Mouse (Mus musculus) heart, adult 9 months (tissue): ENCODE results near the gene Tmem135.

ENCODE experiments used
- DNase-seq, 2 experiments: peaks; one replicate each; pipeline ENCODE4 v3.0.0; 2022; ENCODE audit warnings: low spot score in 2 of 2

The Tmem135 gene

GRCm38 (mm10) chr7:89418127-89418653, 14.2 kb upstream of the Tmem135 start:
- no peak for DNase-seq

- DNase-seq = no peak
Measured at GRCm38 (mm10) chr7:89417707-89418106, 13.7 kb upstream of the Tmem135 start.

GRCm38 (mm10) chr7:89416027-89416426, 12.0 kb upstream of the Tmem135 start:
- DNase-seq = no peak

GRCm38 (mm10) chr7:89412094-89412493, 8.1 kb upstream of the Tmem135 start:
- DNase-seq = no peak

GRCm38 (mm10) chr7:89411346-89411745, 7.3 kb upstream of the Tmem135 start:
- DNase-seq = no peak

GRCm38 (mm10) chr7:89410294-89410693, 6.3 kb upstream of the Tmem135 start:
- DNase-seq = no peak

- DNase-seq = peak in 1 of 2 experiments; percentile 53
Measured at GRCm38 (mm10) chr7:89407006-89407940, 3.3 kb upstream of the Tmem135 start.

- DNase-seq = no peak
Measured at GRCm38 (mm10) chr7:89406011-89406410, 2.0 kb upstream of the Tmem135 start.

- DNase-seq = peak; percentile 79 to 84
Measured at GRCm38 (mm10) chr7:89404734-89405440, 865 bp upstream of the Tmem135 start.

- DNase-seq = peak; percentile 92 to 96
Measured at GRCm38 (mm10) chr7:89403053-89403972, 709 bp downstream of the Tmem135 start.

GRCm38 (mm10) chr7:89401936-89402335, 2.1 kb downstream of the Tmem135 start:
- no peak for DNase-seq

GRCm38 (mm10) chr7:89401136-89401858, 2.7 kb downstream of the Tmem135 start:
- no peak for DNase-seq

GRCm38 (mm10) chr7:89400721-89401120, 3.3 kb downstream of the Tmem135 start:
- DNase-seq = no peak

- no peak for DNase-seq
Measured at GRCm38 (mm10) chr7:89397837-89398534, 6.0 kb downstream of the Tmem135 start.

GRCm38 (mm10) chr7:89396386-89396785, 7.6 kb downstream of the Tmem135 start:
- no peak for DNase-seq

- DNase-seq = no peak
Measured at GRCm38 (mm10) chr7:89395399-89395798, 8.6 kb downstream of the Tmem135 start.

- no peak for DNase-seq
Measured at GRCm38 (mm10) chr7:89392825-89393224, 11.2 kb downstream of the Tmem135 start.

GRCm38 (mm10) chr7:89392388-89392787, 11.6 kb downstream of the Tmem135 start:
- no peak for DNase-seq

- DNase-seq = peak; percentile 47 to 48
Measured at GRCm38 (mm10) chr7:89391831-89392230, 12.2 kb downstream of the Tmem135 start.

- DNase-seq = no peak
Measured at GRCm38 (mm10) chr7:89391281-89391680, 12.7 kb downstream of the Tmem135 start.
